Mouse (Mus musculus): ENCODE data around the gene Gm28047.

DNA sequence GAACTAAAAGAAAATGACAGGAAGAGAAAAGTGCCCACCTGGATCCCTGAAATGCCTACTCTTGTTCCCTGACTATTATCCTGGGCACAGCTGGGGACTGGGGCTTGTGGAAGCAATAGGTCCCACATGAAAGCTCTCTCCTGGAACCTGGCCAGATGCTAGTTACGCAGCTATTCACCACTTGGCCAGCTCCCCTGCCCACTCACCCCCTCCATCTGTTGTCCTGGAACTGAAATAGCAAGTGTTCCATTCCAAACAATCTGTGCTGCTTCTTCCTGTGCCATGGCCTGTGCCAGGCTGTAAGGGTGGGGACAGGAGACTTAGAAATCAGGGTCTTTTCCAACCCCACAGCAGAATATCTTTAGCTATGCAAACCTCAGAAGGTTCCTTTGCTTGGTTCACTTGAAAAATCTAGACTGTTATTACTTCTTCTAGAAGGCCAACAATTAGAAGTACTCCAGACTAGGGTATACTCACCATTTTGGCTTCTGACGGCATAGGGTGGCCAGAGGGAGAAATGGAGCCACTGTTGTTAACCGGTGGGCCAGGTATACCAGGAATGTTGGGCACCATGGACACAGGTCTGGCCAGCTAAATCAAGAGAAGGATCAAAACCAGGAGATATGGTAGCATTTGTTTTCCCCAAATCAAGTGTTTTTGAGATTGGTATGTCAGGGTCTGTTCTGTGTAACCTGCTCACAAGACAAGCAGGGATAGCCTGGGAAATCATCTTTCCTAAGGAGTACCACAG is 78.0 kb downstream of the Gm28047 start:
- TF ChIP-seq POLR2A (IDR thresholded peaks at IDR 0.05; ENCODE audit: insufficient read length, low read depth), result no peak
- TF ChIP-seq E2F4 (IDR thresholded peaks at IDR 0.05; ENCODE audit: insufficient read depth), result no peak
- no peak for TF ChIP-seq MAX (IDR thresholded peaks at IDR 0.05; ENCODE audit: low read depth)
